Mouse (Mus musculus): Measurements from ENCODE around the gene Frmd4b.

Gene Frmd4b

GRCm38 (mm10) chr6:97258489-97258888, 358.9 kb downstream of the Frmd4b start:
- DNase-seq (ENCODE audit: low spot score), result no peak

- peak; percentile 14 for DNase-seq (ENCODE audit: low spot score)
Observed at GRCm38 (mm10) chr6:97252711-97253221, 364.6 kb downstream of the Frmd4b start, which contains the start of gene Lmod3. Lmod3 (minus strand) TSS chr6:97252759.

GRCm38 (mm10) chr6:97252086-97252485, 365.3 kb downstream of the Frmd4b start:
- DNase-seq (ENCODE audit: low spot score), result no peak

GRCm38 (mm10) chr6:97250966-97251365, 366.4 kb downstream of the Frmd4b start:
- DNase-seq (ENCODE audit: low spot score), result peak; percentile 79

GRCm38 (mm10) chr6:97245200-97245599, 372.1 kb downstream of the Frmd4b start:
- no peak for DNase-seq (ENCODE audit: low spot score)

DNA sequence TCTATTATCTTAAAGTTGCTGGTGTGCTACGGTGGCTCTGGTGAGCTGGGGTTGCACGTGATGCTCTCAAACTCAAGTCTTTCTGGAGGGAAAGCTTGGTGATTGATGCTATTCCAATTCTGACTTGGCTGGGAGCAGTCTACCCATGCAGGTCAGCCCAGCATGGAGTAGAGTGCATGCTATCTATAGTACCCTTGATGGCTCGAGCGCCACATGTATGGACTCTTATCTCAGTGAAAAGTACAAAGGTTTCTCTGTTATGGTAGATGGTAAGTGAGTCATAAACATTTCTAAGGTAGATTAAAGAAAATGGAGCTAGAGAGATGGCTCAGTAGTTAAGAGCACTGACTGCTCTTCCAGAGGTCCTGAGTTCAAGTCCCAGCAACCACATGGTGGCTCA, 374.8 kb downstream of the Frmd4b start:
- DNase-seq (ENCODE audit: low spot score), result no peak

DNA sequence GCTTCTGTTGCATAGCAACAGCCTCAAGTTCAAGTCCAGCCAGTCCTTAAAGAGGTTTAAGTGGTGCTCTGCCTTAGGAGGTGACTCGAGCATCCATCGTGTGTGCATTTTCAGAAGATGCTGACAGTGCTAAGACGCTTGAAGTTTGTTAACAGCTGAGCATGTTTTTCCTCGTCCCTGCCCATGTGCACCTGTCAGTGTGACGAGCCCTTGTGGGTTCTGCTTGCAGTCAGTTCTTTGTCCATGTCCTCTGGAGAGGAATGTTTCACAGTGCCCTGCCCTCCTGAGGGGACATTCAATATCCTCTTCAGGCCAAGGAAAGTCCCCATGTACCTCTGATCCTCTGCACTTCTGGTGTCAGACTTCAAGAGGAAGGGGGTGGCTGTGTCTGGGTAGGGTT, 377.2 kb downstream of the Frmd4b start:
- DNase-seq (ENCODE audit: low spot score), result no peak

DNA sequence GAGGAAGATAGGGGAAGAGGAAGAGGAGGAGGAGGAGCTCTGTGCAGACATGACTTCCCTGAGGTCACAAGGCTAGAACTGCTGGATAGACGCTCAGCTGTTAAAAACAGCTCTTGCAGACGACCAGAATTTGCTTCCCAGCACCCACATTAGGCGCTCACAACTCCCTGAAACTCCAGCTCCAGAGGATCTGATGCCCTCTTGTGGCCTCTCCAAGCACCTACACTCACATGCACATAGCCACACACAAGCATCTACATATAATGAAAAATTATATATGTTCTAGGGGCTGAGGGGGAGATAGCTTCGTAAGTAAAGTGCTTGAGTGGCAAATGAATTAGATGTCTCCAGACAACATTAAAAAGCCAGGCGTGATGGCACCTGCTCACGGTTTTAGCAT, 378.0 kb downstream of the Frmd4b start:
- DNase-seq (ENCODE audit: low spot score), result no peak

Data from embryo, embryonic 10.5 days (tissue).